Mouse (Mus musculus) adrenal gland, postnatal 10 days (tissue): ENCODE data around the gene Il1rl1. TPM values are rescaled to one million over a fixed set of nuclear protein-coding genes. Genes with fewer than 3 reads are reported as not detected.

ENCODE experiments used
- DNase-seq: peaks from one replicate; pipeline ENCODE4 v3.0.0; 2021; ENCODE audit warnings: mixed read lengths
- long read RNA-seq, 2 experiments: library from polyadenylated mRNA; stranded (forward); transcript quantifications; one replicate each; pipeline ENCODE4 v2.0.0; 2021
- total RNA-seq, 2 experiments: library from RNA; stranded (reverse); gene quantifications; 2 replicates each; pipeline ENCODE4 v1.2.3; 2021

Gene Il1rl1
- total RNA-seq: 1 to 10 TPM in 1 of 2 experiments, under 1 TPM in 1; 0.91 to 1.4 TPM
- long read RNA-seq, experiment 1, partial matches to known transcripts: 1 of 1 reads
- long read RNA-seq, experiment 1, other reads (novel, unspliced or antisense): 0 of 1 reads
- long read RNA-seq, experiment 2: 0 reads

DNA sequence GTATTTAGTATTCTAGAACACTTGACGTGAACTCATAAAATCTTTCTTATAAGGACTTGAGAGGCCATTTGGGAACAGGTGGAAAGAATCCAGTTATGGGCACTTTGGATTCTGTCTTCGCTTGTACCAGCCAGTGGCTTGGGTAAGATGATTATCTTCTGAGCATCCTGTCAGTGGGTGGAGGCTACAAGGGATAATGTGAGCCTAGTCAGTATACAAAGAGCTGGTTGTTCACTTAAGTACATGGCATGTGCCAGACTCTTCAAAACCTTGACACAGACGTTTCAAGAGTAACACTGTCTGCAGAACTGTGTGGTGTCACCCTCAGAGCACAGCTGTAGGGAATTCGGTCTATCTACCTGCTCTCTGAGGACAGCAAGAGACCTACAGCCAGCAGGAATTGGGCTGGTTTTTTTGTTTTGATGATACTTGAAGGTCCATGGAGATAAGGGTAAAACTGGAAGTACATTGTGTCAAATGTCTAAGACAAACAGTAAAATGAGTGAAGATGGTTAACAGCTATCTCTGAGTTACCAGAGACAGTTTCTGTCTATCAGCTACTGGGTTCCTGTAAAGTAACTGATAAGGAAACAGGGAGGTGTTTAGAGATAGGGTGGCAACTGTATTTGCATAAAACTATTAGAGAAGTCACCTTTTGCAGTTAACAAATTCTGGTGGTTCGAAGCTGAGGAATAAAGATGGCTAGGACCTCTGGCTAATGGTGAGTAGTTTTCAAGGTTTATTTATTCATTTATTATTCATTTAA, at the start of gene Il1rl1:
Gene Il1rl1 (plus strand): TSS at position 661 of the 766 bp plus-strand sequence.
- DNase-seq: no peak

DNA sequence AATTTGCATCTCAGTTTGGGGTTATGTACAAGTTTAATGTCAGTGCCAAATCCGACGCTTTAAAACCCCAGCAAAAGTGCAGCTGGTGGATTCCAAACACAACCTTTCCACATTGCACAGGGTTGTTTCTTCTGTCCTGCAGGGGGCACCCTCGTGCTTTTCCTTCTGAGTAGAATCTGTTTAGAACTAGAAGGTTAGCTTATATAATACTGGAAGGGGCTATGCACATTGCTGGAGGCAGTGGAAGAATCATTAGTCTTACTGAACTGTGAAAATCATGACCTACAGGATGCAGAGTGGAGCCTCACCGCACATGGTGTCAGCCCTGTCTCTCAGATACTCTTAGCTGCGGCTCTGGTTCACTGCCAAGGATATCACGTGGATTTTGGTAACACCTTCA, 49.3 kb upstream of the Il1rl1 start:
- DNase-seq: peak; percentile 69

DNA sequence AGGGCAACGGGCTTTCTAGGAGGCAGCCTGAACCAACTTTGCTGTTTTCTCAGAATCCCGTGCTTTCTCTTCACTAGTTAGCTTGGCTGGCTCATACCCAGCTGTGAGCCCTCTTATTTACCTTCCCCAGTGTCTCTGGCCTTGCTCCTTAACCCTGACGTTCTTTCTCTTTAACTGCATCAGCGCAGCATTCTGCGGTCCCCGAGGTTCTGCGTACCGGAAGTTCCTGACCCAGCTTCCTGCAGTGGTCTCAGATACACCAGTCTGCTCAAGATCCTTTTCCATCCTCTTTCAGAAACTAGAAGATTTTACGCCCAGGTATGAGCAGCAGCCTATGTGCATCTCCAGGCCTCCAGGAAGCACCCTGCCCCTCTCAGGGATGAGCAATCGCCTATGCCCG, 48.4 kb upstream of the Il1rl1 start:
- DNase-seq: no peak

GRCm38 (mm10) chr1:40382841-40383240, 46.5 kb upstream of the Il1rl1 start:
- DNase-seq: no peak

- no peak for DNase-seq
These were observed 44.3 kb upstream of the Il1rl1 start for GRCm38 (mm10) chr1:40384931-40385545.

DNA sequence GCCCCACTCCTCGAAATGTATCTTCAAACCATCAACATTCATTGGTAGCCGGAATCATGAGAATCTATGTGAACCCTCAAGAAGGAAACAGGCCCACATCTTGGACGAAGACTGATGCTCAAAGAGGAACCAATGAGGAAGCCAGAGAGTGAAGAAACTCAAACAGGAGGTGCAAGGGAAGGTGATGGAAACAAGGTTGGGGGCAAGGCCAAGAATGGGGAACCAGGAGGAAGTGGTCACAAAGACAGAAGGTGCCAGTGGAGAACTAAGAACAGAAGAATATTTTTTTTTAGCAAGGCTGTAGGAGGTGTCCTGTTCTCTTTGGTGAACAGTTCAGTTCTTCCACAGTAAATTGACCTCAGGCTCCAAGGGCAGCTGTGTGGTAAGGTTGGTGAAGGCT, 38.0 kb upstream of the Il1rl1 start:
- no peak for DNase-seq

DNA sequence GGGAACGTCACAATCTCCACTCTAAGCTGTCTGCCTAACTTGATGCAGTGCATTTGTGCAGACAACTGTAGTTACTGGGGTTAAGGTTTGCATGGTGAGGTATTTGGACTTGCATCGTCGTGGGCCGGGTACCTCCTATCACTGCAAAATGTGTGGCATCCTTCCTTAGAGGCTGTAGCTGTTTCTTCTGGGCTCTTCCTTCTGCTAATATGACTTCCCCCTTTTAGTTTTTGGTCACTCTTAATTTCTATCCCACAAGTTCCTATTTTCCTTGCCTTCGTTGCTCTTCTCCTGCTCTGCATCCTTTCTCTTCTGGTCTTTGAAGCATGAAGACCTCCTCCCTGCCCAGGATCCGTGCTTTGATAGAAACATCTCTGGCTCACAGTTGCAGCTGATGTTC, 36.8 kb upstream of the Il1rl1 start:
- no peak for DNase-seq

GRCm38 (mm10) chr1:40393214-40393613, 36.2 kb upstream of the Il1rl1 start:
- DNase-seq: no peak

DNA sequence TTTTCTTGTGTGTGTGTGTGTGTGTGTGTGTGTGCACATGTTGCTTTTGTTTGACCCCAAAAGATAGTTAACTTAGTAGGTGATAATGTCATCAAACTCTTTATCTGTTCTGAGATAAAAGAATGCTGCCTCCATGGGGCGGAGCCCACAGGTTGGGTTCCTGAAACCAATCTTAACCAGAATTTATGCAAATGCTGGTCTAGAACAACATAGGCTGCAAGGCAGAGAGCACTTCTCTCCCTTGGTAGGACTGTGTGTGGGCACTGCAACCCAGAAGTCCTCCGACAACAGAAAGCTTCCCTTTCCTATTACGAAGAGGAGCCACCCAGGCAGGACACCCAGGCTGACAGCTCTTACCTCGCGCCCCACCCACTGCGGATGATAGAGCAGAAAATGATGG, 29.7 kb upstream of the Il1rl1 start:
- no peak for DNase-seq

GRCm38 (mm10) chr1:40404682-40405081, 24.7 kb upstream of the Il1rl1 start:
- DNase-seq: no peak

- no peak for DNase-seq
These were observed 19.5 kb upstream of the Il1rl1 start for GRCm38 (mm10) chr1:40409882-40410281.

DNA sequence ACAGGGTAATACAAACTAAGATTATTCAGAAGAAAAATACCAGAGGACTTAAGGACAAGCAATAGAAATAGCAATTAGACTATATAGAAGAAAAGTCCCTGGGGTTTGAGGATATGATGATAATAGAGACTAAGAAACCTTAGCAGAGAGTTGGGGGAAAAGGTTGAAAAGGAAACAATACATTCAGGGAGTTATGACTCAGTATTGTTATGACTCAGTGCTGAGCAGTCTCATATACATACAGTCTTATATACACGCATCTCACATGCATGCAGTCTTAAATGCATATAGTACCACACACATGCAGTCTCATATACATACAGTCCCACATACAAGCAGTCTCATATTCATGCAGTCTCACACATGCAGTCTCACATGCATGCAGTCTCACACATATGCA, 16.3 kb upstream of the Il1rl1 start:
- DNase-seq: no peak

- no peak for DNase-seq
These were observed 15.1 kb upstream of the Il1rl1 start for GRCm38 (mm10) chr1:40414276-40414675.

DNA sequence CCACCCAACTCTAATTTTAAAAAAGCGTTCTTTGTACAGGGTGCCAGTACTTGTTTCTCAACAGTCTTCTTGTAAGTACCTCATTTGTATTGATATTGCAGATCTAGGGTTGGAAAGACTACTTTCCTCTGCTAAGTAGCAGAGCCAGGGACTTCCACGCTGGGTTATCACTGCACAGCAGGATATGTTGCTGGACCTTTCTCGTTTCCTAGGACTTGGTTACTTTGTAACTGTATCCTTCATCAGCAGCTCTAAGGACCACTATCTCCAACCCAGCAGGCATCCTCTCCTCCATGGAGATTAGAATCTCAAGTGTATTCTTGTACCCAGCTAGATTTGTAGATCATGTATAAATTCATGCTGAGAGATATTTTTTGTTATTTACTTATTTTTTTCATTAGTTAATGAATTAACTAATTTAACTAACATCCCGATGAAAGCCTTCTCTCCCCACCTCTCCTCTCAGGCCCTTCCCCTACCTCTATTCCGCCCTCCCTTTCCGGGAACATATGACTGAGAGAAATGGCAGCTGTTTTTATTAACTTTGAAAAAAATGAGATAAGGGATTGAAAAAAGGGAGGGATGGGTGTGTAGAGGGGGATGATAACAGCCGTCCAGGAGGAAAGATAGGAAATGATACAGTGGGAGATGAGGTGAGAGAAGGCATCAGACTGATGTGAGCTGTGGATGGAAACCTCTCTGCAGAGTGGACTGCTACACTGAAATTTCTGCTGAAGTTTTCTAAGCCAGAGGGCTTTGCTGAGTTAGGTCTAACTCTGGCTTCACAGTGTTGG, 14.3 kb upstream of the Il1rl1 start:
- DNase-seq: no peak

DNA sequence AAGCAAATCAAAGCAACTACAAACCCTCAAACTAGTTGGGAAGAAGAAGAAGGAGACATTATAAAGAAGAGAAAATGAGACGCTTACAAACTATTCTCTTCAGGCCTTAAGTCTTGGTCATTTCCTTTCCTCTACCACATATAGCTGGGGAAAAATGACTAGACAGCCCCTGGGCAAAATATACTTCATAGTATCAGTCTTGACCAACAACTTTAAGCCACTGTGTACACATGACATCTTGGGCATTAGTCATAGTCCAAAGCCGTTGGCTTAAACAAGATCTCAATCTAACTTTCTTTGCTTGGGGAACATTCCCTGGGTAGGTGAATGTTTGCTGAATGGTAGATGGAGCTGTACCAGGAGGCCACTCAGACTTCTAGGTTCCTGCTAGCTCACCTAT, 12.3 kb upstream of the Il1rl1 start:
- no peak for DNase-seq

DNA sequence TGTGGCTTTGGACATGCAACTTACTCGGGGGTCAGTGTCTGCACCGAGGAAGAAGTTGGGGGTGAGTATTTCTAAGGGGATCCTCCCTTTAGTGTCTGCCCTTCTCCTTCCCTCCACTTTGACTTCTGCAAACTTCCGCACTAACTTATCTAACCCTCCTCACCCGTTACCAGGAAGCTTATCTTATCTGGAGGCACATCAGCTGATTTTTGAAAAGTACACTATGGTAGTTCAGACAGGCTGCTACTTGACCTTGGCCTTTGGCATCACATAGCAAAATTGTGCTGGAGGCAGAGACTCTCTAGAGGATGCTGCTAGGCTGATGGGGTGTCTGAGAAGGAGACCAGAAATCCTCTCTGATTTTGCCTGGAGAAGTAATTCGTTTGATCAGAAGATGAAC, 10.9 kb upstream of the Il1rl1 start:
- no peak for DNase-seq

DNA sequence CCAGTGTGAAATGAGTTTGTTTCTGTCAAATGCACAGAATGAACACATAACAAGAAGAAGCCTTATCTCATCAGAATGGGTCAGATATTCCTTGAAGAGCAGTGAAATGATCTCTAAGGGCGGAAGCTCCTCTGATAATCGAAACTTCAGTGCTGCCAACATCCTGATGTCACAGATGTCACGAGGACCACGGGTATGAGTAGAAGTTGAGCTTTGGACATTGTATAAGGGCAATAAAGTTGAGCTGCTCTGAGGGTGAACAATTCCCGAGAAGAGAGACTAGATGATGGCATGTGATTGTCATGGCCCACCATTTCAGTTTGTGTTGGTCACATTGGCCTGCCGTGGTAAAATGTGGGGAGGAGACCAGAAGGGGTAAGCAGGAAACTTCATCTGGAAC, 5.5 kb upstream of the Il1rl1 start:
- DNase-seq: no peak

- no peak for DNase-seq
These were observed 2.1 kb upstream of the Il1rl1 start for GRCm38 (mm10) chr1:40427270-40427669.

- DNase-seq: no peak
These were observed 1.5 kb upstream of the Il1rl1 start for GRCm38 (mm10) chr1:40427901-40428300.

GRCm38 (mm10) chr1:40430143-40430834, 919 bp downstream of the Il1rl1 start:
- DNase-seq: no peak

- DNase-seq: no peak
These were observed 2.8 kb downstream of the Il1rl1 start for GRCm38 (mm10) chr1:40432169-40432568.

GRCm38 (mm10) chr1:40435936-40436335, 6.6 kb downstream of the Il1rl1 start:
- no peak for DNase-seq
